Mouse (Mus musculus): ENCODE results near the gene Tex21. TPM values are rescaled to one million over a fixed set of nuclear protein-coding genes. Genes with fewer than 3 reads are reported as not detected.

Gene Tex21
- polyA plus RNA-seq (2012; rRNA removed), result not detected in 2 replicates

DNA sequence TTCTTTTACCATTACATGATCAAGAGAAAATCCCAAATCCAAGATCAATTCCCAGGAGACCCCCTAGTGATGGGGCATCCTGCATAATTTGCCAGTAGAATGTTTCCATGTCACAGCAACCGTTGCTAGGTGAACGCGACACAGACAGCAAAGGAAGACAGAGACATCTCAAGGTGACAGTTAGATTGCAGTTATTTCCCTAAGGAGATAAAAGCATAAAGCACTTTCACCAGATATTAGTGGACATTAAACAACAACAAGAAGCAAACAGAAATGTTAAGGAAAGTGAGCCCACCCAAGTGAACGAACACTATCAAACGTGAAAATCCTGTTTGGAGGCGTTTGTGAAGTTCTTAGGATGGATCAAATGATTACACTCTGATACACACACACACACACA lies at the start of gene Tex21:
Gene Tex21 (minus strand): TSS at position 101 of the 400 bp plus-strand sequence.
- WGBS, result 94% methylated on average over 6 of the region's 6 CpGs
- TF ChIP-seq POLR2A (IDR thresholded peaks at IDR 0.05; ENCODE audit: control insufficient read depth, extremely low read depth, insufficient read depth, low read length, poor library complexity) (no peak), CTCF (IDR thresholded peaks at IDR 0.05; ENCODE audit: borderline replicate concordance, control insufficient read depth, extremely low read depth, insufficient read depth, low read length, poor library complexity) (no peak)
- DNase-seq, result no peak
- no peaks in the 10 kb centered on the region for H3K4me1 ChIP-seq (replicated peaks; ENCODE audit: control insufficient read depth, insufficient read depth, low read length)
- no peaks in the 10 kb centered on the region for H3K36me3 ChIP-seq (ENCODE audit: control insufficient read depth, insufficient read depth, low read length)
- no peak within 1 kb of the TSS for H3K27ac ChIP-seq (ENCODE audit: control insufficient read depth, insufficient read depth, low read length)
- no peak within 1 kb of the TSS for H3K4me3 ChIP-seq (ENCODE audit: control insufficient read depth, insufficient read depth, low read length)
- no peaks in the 10 kb centered on the region for H3K27me3 ChIP-seq (ENCODE audit: control insufficient read depth, insufficient read depth, low read length)

DNA sequence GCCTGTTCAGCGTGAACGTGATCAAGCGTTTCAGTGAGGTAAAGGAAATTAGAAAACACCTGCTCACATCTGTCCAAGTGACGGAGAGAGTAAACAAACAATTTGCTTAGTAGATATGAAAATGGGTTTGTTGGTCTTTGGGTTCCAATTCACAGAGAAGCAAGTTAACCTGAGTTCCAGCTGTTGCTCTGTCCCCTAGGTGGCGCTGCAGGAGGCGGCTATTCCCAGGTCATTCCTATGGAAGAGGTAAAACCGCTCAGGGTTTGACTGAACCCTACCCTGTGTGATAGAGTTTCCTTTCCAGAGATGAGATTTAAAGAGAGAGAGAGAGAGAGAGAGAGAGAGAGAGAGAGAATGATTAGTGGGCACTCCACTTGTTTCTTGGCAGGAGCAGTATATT lies 46.6 kb upstream of the Tex21 start:
- Histone ChIP-seq H3K27ac (ENCODE audit: control insufficient read depth, insufficient read depth, low read length) (no peak overlapping the region), H3K4me1 (replicated peaks; ENCODE audit: control insufficient read depth, insufficient read depth, low read length) (no peaks in the 10 kb centered on the region), H3K4me3 (ENCODE audit: control insufficient read depth, insufficient read depth, low read length) (no peak overlapping the region), H3K27me3 (ENCODE audit: control insufficient read depth, insufficient read depth, low read length) (no peaks in the 10 kb centered on the region), H3K36me3 (ENCODE audit: control insufficient read depth, insufficient read depth, low read length) (no peaks in the 10 kb centered on the region; the same call in 1 of the 2 replicates)
- WGBS, result 77% methylated on average over 7 of the region's 7 CpGs
- TF ChIP-seq CTCF (IDR thresholded peaks at IDR 0.05; ENCODE audit: borderline replicate concordance, control insufficient read depth, extremely low read depth, insufficient read depth, low read length, poor library complexity), result peak; percentile 18; the same call in 1 of the 2 replicates
- no peak for TF ChIP-seq POLR2A (IDR thresholded peaks at IDR 0.05; ENCODE audit: control insufficient read depth, extremely low read depth, insufficient read depth, low read length, poor library complexity)
- peak; percentile 57 for DNase-seq

DNA sequence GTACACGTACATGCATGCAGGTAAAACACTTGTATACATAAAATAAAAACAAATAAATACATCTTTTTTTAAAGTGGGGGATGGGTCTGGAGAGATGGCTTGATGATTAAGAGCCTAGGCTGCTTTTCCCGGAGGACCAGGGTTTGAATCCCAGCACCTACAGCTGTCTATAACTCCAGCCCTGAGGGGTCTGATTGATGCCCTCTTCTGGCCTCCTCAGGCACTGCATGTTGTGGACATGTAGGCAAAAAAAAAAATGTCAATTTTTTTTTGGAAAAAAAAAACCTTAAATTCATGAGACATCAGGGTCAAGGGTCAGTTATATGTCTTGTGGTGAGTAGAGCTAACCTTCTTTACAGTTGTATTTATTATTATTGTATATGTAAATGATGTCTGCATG lies 43.7 kb upstream of the Tex21 start:
- H3K4me3 ChIP-seq (ENCODE audit: control insufficient read depth, insufficient read depth, low read length), result no peak overlapping the region
- no peak overlapping the region for H3K27ac ChIP-seq (ENCODE audit: control insufficient read depth, insufficient read depth, low read length)
- TF ChIP-seq CTCF (IDR thresholded peaks at IDR 0.05; ENCODE audit: borderline replicate concordance, control insufficient read depth, extremely low read depth, insufficient read depth, low read length, poor library complexity), result no peak
- TF ChIP-seq POLR2A (IDR thresholded peaks at IDR 0.05; ENCODE audit: control insufficient read depth, extremely low read depth, insufficient read depth, low read length, poor library complexity), result no peak
- H3K4me1 ChIP-seq (replicated peaks; ENCODE audit: control insufficient read depth, insufficient read depth, low read length), result no peaks in the 10 kb centered on the region
- peak; percentile 18 for DNase-seq
- H3K27me3 ChIP-seq (ENCODE audit: control insufficient read depth, insufficient read depth, low read length), result no peaks in the 10 kb centered on the region
- WGBS, result 96% methylated on average over 2 of the region's 2 CpGs
- H3K36me3 ChIP-seq (ENCODE audit: control insufficient read depth, insufficient read depth, low read length), result 0 out of 2 replicates have a peak, but pooled peaks cover 3% of the 10 kb centered on the region

DNA sequence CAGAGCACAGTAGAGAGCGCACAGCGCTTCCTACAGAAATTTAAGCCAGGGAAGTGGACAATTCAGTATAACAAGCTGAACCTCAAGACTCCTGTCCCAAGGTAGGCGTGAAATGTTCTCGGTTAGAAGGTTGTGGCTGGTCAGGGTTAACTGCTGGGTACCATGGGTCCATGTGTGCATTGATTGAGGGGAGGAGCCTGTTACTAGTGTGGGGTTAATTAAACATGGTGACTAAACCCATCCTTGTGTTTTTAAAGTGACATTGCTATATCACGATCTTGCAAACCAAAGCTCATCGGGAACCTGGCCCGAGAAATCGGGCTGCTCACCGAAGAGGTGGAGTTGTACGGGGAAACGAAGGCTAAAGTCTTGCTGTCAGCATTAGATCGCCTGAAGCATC lies 42.9 kb upstream of the Tex21 start:
- Histone ChIP-seq H3K4me1 (replicated peaks; ENCODE audit: control insufficient read depth, insufficient read depth, low read length) (no peaks in the 10 kb centered on the region), H3K27me3 (ENCODE audit: control insufficient read depth, insufficient read depth, low read length) (no peaks in the 10 kb centered on the region), H3K4me3 (ENCODE audit: control insufficient read depth, insufficient read depth, low read length) (no peak overlapping the region), H3K27ac (ENCODE audit: control insufficient read depth, insufficient read depth, low read length) (no peak overlapping the region), H3K36me3 (ENCODE audit: control insufficient read depth, insufficient read depth, low read length) (0 out of 2 replicates have a peak, but pooled peaks cover 4% of the 10 kb centered on the region)
- 97% methylated on average over 12 of the region's 12 CpGs for WGBS
- TF ChIP-seq POLR2A (IDR thresholded peaks at IDR 0.05; ENCODE audit: control insufficient read depth, extremely low read depth, insufficient read depth, low read length, poor library complexity), result no peak
- no peak for TF ChIP-seq CTCF (IDR thresholded peaks at IDR 0.05; ENCODE audit: borderline replicate concordance, control insufficient read depth, extremely low read depth, insufficient read depth, low read length, poor library complexity)
- DNase-seq, result no peak

- 97% methylated on average over 5 of the region's 5 CpGs for WGBS
- H3K36me3 ChIP-seq (ENCODE audit: control insufficient read depth, insufficient read depth, low read length), result peaks cover 12% of the 10 kb centered on the region
Measured at GRCm38 (mm10) chr12:76288494-76288893, 41.9 kb upstream of the Tex21 start.

GRCm38 (mm10) chr12:76287986-76288385 lies 41.4 kb upstream of the Tex21 start:
- no peak overlapping the region for H3K27ac ChIP-seq (ENCODE audit: control insufficient read depth, insufficient read depth, low read length)

More at GRCm38 (mm10) chr12:76288494-76288893, 41.9 kb upstream of the Tex21 start:
- Histone ChIP-seq H3K27me3 (ENCODE audit: control insufficient read depth, insufficient read depth, low read length) (no peaks in the 10 kb centered on the region), H3K4me3 (ENCODE audit: control insufficient read depth, insufficient read depth, low read length) (no peak overlapping the region), H3K27ac (ENCODE audit: control insufficient read depth, insufficient read depth, low read length) (no peak overlapping the region), H3K4me1 (replicated peaks; ENCODE audit: control insufficient read depth, insufficient read depth, low read length) (no peaks in the 10 kb centered on the region)
- no peak for DNase-seq
- TF ChIP-seq POLR2A (IDR thresholded peaks at IDR 0.05; ENCODE audit: control insufficient read depth, extremely low read depth, insufficient read depth, low read length, poor library complexity) (no peak), CTCF (IDR thresholded peaks at IDR 0.05; ENCODE audit: borderline replicate concordance, control insufficient read depth, extremely low read depth, insufficient read depth, low read length, poor library complexity) (no peak)

DNA sequence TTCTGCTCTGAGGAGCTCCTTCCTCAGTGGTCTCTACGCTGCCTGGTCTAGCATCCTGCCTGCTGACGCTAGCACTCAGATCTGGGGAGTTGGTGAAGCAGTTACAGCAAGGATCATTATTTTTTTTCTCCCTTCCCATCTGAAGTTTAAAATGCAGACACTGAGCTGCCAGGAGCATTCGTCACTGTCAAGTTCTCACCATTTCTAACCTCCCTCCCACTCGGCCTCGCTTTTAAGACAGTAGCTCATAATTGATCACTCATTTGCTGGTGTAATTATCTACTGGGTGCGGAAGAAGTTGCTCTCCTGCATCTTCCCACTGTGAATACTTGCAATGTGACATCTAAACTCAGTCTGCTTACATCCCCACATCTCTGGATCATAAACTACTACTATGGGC lies 38.9 kb upstream of the Tex21 start:
- Histone ChIP-seq H3K4me3 (ENCODE audit: control insufficient read depth, insufficient read depth, low read length) (no peak overlapping the region), H3K27me3 (ENCODE audit: control insufficient read depth, insufficient read depth, low read length) (no peaks in the 10 kb centered on the region), H3K4me1 (replicated peaks; ENCODE audit: control insufficient read depth, insufficient read depth, low read length) (no peaks in the 10 kb centered on the region), H3K36me3 (ENCODE audit: control insufficient read depth, insufficient read depth, low read length) (peaks cover 14% of the 10 kb centered on the region), H3K27ac (ENCODE audit: control insufficient read depth, insufficient read depth, low read length) (no peak overlapping the region)
- WGBS, result 97% methylated on average over 6 of the region's 6 CpGs
- no peak for TF ChIP-seq POLR2A (IDR thresholded peaks at IDR 0.05; ENCODE audit: control insufficient read depth, extremely low read depth, insufficient read depth, low read length, poor library complexity)
- no peak for TF ChIP-seq CTCF (IDR thresholded peaks at IDR 0.05; ENCODE audit: borderline replicate concordance, control insufficient read depth, extremely low read depth, insufficient read depth, low read length, poor library complexity)
- no peak for DNase-seq

More at GRCm38 (mm10) chr12:76287986-76288385, 41.4 kb upstream of the Tex21 start:
- Histone ChIP-seq H3K4me1 (replicated peaks; ENCODE audit: control insufficient read depth, insufficient read depth, low read length) (no peaks in the 10 kb centered on the region), H3K4me3 (ENCODE audit: control insufficient read depth, insufficient read depth, low read length) (no peak overlapping the region), H3K36me3 (ENCODE audit: control insufficient read depth, insufficient read depth, low read length) (peaks cover 14% of the 10 kb centered on the region), H3K27me3 (ENCODE audit: control insufficient read depth, insufficient read depth, low read length) (no peaks in the 10 kb centered on the region)
- no peak for DNase-seq
- WGBS, result 95% methylated on average over 8 of the region's 8 CpGs
- TF ChIP-seq CTCF (IDR thresholded peaks at IDR 0.05; ENCODE audit: borderline replicate concordance, control insufficient read depth, extremely low read depth, insufficient read depth, low read length, poor library complexity) (no peak), POLR2A (IDR thresholded peaks at IDR 0.05; ENCODE audit: control insufficient read depth, extremely low read depth, insufficient read depth, low read length, poor library complexity) (no peak)
